Mouse (Mus musculus) small intestine, adult 10 weeks (tissue): ENCODE measurements around the gene Vmn1r128. TPM values are rescaled to one million over a fixed set of nuclear protein-coding genes. Genes with fewer than 3 reads are reported as not detected.

Experiments used
- polyA plus RNA-seq: library from polyadenylated mRNA; stranded (reverse); fragments of 350-450 nt; fragmentation: Illumina TruSeq; extraction: RNeasy Lipid Tissue Mini Kit (QIAGEN cat#74804); gene quantifications from one replicate; pipeline ENCODE4 v1.2.3, GENCODE M21; 2014; ENCODE audit warnings: low replicate concordance

The Vmn1r128 gene
- polyA plus RNA-seq: not detected

DNA sequence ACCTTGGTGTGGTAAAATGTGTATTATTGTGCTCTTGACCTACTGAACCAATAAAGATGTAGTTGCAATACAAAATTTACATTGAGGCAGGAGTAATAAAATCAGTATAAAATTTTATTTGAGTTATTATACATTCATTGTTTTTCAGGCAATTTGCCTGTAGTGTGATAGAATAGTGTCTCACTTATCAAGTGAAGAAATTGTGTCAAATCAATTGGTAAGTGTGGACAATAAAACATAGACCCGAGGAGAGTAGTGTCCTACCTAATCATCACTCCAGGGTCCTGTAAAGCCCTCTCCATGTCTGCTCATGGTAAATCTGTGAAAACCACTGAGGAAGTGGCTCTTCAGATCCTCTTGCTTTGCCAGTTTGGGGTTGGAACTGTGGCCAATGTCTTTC is at the start of gene Vmn1r128:
Gene Vmn1r128, plus strand, starts transcription at position 301 of the 400 bp plus-strand sequence.

DNA sequence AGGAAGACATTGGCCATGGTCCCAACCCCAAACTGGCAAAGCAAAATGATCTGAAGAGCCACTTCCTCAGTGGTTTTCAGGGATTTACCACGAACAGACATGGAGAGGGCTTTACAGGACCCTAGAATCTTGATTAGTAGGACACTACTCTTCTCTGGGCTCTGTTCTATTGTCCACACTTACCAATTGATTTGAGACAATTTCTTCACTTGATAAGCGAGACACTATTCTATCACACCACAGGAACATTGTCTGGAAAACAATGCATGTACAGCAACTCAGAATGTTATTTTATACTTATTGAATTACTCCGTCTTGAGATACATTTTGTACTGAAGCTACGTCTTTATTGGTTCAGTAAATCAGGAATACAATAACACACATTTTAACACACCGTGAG is 47.8 kb upstream of the Vmn1r128 start, which contains the start of gene Vmn1r126:
Gene Vmn1r126, minus strand, starts transcription at position 101 of the 400 bp plus-strand sequence.

DNA sequence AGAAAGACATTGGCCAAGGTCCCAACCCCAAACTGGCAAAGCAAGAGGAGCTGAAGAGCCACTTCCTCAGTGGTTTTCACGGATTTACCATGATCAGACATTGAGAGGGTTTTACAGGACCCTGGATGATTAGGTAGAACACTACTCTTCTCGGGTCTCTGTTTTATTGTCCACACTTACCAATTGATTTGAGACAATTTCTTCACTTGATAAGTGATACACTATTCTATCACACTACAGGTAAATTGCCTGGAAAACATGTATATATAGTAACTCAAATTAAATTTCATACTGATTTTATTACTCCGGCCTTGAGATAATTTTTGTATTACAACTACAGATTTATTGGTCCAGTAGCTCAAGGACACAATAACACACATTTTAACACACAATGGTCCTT is 29.4 kb upstream of the Vmn1r128 start, which contains the start of gene Vmn1r127:
Gene Vmn1r127, minus strand, starts transcription at position 101 of the 400 bp plus-strand sequence.

DNA sequence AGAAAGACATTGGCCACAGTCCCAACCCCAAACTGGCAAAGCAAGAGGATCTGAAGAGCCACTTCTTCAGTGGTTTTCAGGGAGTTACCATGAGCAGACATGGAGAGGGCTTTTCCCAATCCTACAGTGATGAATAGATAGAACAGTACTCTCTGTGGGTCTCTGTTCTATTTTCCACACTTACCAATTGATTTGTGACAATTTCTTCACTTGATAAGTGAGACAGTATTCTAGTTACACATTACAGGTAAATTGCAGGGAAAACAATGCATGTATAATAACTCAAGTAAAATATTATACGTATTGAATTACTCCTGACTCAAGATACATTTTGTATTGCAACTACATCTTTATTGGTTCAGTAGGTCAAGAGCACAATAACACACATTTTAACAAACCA is 12.0 kb downstream of the Vmn1r128 start, which contains the start of gene Vmn1r129:
Gene Vmn1r129, minus strand, starts transcription at position 101 of the 400 bp plus-strand sequence.

Other genes starting within 250 kb of the Vmn1r128 start
- gene Vmn1r122, start 215.2 kb upstream of the Vmn1r128 start, polyA plus RNA-seq: not detected
- not detected for gene Vmn1r123, start 187.2 kb upstream of the Vmn1r128 start, polyA plus RNA-seq
- gene Gm5157, start 158.9 kb upstream of the Vmn1r128 start, polyA plus RNA-seq: not detected
- not detected for gene Vmn1r124, start 88.8 kb upstream of the Vmn1r128 start, polyA plus RNA-seq
- gene Vmn1r125, start 77.2 kb upstream of the Vmn1r128 start, polyA plus RNA-seq: not detected
- gene Vmn1r126, start 47.9 kb upstream of the Vmn1r128 start, polyA plus RNA-seq: not detected
- not detected for gene Vmn1r127, start 29.5 kb upstream of the Vmn1r128 start, polyA plus RNA-seq
- gene Vmn1r129, start 11.9 kb downstream of the Vmn1r128 start, polyA plus RNA-seq: not detected
- not detected for gene Gm6882, start 83.4 kb downstream of the Vmn1r128 start, polyA plus RNA-seq
- not detected for gene Vmn1r130, start 162.4 kb downstream of the Vmn1r128 start, polyA plus RNA-seq
- not detected for gene Vmn1r131, start 196.7 kb downstream of the Vmn1r128 start, polyA plus RNA-seq